Mouse (Mus musculus) cerebellum, adult 2 months (tissue): ENCODE results near the gene Mapk8ip2. TPM values are rescaled to one million over a fixed set of nuclear protein-coding genes. Genes with fewer than 3 reads are reported as not detected.

ENCODE experiments used
- DNase-seq, 2 experiments: peaks; one replicate each; pipeline ENCODE4 v3.0.0; 2021
- H3K27ac ChIP-seq: fragments of 200-500 bp; 2 replicates; pipeline ENCODE4 v1.5.1; 2012; ENCODE audit warnings: low read length, control low read depth, inconsistent platforms; ENCODE audit not compliant: insufficient read depth
- H3K27me3 ChIP-seq: fragments of 200-500 bp; 2 replicates; pipeline ENCODE4 v1.6.1; 2012; ENCODE audit warnings: inconsistent platforms, mild to moderate bottlenecking, low read length, moderate library complexity; ENCODE audit not compliant: control insufficient read depth, insufficient read depth
- H3K4me1 ChIP-seq: fragments of 200-500 bp; 2 replicates; pipeline ENCODE4 v1.6.1; 2011; ENCODE audit warnings: low read length; ENCODE audit not compliant: control insufficient read depth, insufficient read depth
- H3K4me3 ChIP-seq: fragments of 200-500 bp; replicated peaks from 2 replicates; pipeline ENCODE3; 2011; ENCODE audit warnings: mild to moderate bottlenecking, low read depth, low read length, control low read depth; ENCODE audit not compliant: insufficient read depth
- CTCF ChIP-seq: fragments of 200-500 bp; IDR thresholded peaks from 2 replicates; pipeline ENCODE4 v1.5.1; 2011; ENCODE audit warnings: low read depth, mild to moderate bottlenecking, control low read depth, low read length, moderate library complexity, borderline replicate concordance; ENCODE audit not compliant: insufficient read depth
- POLR2A ChIP-seq: fragments of 200-500 bp; IDR thresholded peaks from 2 replicates; pipeline ENCODE4 v1.6.1; 2011; ENCODE audit warnings: low read length, control low read depth, borderline replicate concordance; ENCODE audit not compliant: insufficient read depth
- WGBS: fragments of 180-500 bp; shearing (Covaris S2); methylation state at CpG from one replicate; pipeline ENCODE4 v1.1.7; 2018; 5-methylcytosine and 5-hydroxymethylcytosine counted together
- polyA plus RNA-seq: library from polyadenylated mRNA; depleted of rRNA; stranded (reverse); fragments of >200 nt; gene quantifications from 2 replicates; pipeline ENCODE4 v1.2.3, GENCODE M21; 2012; rRNA removed

Mapk8ip2 gene
- 192 and 195 TPM in 2 replicates for polyA plus RNA-seq

DNA sequence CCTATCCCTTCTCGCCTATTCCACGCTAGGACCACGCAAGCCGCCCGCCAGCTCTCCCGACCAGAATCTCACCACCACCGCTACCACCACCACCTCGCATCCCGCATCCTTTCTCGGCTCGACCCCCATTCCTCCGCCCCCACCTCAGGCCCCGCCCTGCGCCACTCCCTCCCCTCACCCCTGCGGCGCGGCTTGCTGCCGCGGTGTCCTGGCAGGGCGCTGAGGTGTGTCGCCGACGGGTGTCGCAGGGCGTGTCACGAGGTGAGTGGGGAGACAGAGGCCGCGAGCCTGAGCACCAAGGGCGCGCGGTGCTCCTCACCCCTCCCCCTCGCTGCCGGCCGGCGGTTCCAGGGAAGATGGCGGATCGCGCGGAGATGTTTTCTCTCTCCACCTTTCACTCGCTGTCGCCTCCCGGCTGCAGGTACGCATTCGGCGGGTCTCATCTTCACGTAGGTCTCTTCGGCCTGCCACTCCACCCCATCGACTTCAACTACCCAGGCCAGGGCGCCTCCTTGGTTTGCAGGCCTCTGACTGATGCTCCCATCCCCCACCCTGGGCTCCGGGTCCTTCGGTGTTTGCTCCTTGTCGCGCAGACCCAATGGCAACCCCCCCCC is at the start of gene Mapk8ip2:
Gene Mapk8ip2, plus strand, starts transcription at position 49 of the 614 bp plus-strand sequence.
- TF ChIP-seq POLR2A: peak; percentile 82
- no peak for TF ChIP-seq CTCF
- no peaks in the 10 kb centered on the region for H3K27me3 ChIP-seq
- H3K4me3 ChIP-seq: peak within 1 kb of the TSS; percentile 82
- H3K27ac ChIP-seq: peak within 1 kb of the TSS; percentile 72
- 1% methylated on average over 53 of the region's 53 CpGs for WGBS
- peaks cover 24% of the 10 kb centered on the region for H3K4me1 ChIP-seq
- DNase-seq: peak; percentile 82 to 86

DNA sequence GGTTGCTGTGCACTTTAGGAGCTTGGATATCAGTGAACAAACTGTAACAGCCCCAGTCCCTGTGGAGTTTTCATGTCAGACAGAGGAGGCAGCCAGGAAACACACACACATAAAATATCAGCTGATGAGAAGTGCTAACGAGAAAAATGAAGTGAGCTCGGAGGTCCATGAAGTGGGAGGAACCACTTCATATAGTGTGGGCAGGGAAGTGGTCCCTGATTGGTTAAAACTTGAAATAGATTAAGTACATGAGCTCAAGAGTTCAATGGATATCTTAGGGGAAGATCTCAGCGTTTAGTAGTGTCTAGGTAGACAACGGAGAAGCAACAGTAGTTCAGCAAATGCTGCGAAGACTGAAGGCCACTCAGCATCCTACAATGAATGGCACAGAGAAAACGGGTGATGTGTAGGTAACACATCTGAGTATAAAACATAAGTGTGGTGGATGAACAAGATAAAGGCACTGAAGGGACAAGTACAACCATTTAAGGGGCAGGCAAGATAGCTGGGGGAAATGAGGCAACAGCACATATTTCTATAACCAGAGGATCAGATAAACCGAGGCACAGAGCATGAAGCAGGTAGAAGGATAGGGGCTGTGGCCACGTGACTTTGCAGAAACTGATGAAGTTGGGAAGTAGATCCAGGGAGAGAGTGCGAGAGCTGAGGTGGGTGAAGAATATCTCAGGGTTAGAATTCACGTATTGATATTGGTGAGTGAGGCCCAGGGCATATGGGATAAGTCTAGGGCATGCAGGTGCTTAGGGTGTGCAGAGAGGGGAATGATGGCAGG is 48.7 kb upstream of the Mapk8ip2 start:
- Histone ChIP-seq H3K27ac (no peak overlapping the region), H3K4me1 (no peaks in the 10 kb centered on the region), H3K4me3 (no peak overlapping the region), H3K27me3 (no peaks in the 10 kb centered on the region)
- DNase-seq: no peak
- TF ChIP-seq POLR2A (no peak), CTCF (no peak)
- 81% methylated on average over 10 of the region's 10 CpGs for WGBS

DNA sequence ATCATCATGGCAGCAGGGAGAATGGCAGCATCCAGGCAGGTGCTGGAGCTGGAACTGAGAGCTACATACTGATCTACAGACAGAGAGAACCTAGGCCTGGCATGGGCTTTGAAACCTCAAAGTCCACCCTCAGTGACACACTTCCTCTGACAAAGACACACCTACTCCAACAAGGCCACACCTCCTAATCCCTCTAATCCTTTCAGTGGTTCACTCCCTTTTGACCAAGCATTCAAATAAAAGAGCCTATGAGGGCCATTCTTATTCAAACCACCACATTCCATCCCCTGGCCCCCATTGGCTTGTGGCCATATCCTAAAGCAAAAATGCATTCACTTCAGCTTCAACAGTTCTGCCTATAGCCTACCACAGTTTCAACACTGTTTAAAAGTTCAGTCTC is 47.0 kb upstream of the Mapk8ip2 start:
- Histone ChIP-seq H3K4me3 (no peak overlapping the region), H3K27ac (no peak overlapping the region), H3K4me1 (no peaks in the 10 kb centered on the region), H3K27me3 (no peaks in the 10 kb centered on the region)
- TF ChIP-seq POLR2A: no peak
- no peak for DNase-seq

DNA sequence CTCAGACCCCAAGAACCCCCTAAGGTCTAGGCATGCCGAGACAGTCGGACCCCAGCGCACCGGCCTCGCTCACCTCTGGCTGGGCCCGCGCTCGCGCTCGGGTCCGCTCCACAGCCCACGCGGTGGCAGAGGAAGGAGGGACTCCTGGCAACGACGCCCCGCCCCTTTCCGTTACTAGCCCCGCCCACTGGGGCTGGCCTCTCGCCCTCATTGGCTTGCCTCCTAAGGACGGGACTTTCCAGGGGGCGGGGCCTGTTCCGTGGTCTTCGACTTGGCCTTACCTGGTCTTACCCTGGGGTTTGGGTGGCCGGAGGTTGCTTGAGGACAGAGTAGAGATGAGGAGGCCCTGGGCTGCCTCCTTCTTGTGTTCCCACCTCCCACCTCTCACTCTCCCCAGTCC is 43.6 kb upstream of the Mapk8ip2 start, which contains the start of gene Syce3:
Gene Syce3, minus strand, starts transcription at position 386 of the 400 bp plus-strand sequence.
- no peaks in the 10 kb centered on the region; the same call in 1 of the 2 replicates for H3K4me1 ChIP-seq
- DNase-seq: no peak
- H3K27ac ChIP-seq: no peak within 1 kb of the TSS
- WGBS: 90% methylated on average over 24 of the region's 24 CpGs
- TF ChIP-seq POLR2A (no peak), CTCF (no peak)
- no peak within 1 kb of the TSS for H3K4me3 ChIP-seq
- no peaks in the 10 kb centered on the region for H3K27me3 ChIP-seq

DNA sequence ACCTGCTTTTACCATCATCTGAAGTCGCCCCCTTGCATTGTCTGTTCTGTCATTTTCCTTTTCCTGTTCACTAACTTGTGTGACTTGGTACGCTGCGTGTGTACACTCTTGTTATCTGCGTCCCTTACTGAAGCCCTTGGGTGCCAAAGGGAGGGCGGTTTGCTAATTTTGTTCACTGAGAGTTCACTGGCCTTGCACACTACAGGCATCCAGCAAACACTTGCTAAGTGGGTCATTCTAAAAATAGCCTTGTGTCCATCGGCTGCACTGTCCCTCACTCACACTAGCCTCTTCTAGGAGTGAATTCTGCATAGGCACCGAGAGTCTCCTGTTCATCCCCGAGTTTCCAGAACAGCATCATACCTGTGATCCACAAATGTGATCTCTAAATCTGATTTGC is 38.4 kb upstream of the Mapk8ip2 start:
- WGBS: 14% methylated on average over 8 of the region's 8 CpGs
- peaks cover 9% of the 10 kb centered on the region for H3K4me1 ChIP-seq
- TF ChIP-seq POLR2A (no peak), CTCF (no peak)
- H3K4me3 ChIP-seq: peak overlapping the region; percentile 8
- H3K27ac ChIP-seq: peak overlapping the region; percentile 87
- H3K27me3 ChIP-seq: no peaks in the 10 kb centered on the region
- DNase-seq: peak; percentile 50 to 62

- no peak for TF ChIP-seq POLR2A
- no peak for TF ChIP-seq CTCF
- 52% methylated on average over 9 of the region's 9 CpGs for WGBS
- Histone ChIP-seq H3K4me3 (no peak overlapping the region), H3K27ac (no peak overlapping the region), H3K27me3 (no peaks in the 10 kb centered on the region), H3K4me1 (peaks cover 6% of the 10 kb centered on the region)
- DNase-seq: peak; percentile 39 to 52
Observed at GRCm38 (mm10) chr15:89421938-89422337, 31.8 kb upstream of the Mapk8ip2 start.

GRCm38 (mm10) chr15:89424621-89425020 is 29.1 kb upstream of the Mapk8ip2 start:
- TF ChIP-seq POLR2A (no peak), CTCF (no peak)
- peak in 1 of 2 experiments; percentile 10 for DNase-seq
- Histone ChIP-seq H3K4me1 (peaks cover 6% of the 10 kb centered on the region), H3K27ac (no peak overlapping the region), H3K4me3 (no peak overlapping the region), H3K27me3 (no peaks in the 10 kb centered on the region)
- WGBS: 72% methylated on average over 8 of the region's 8 CpGs

- TF ChIP-seq POLR2A (no peak), CTCF (no peak)
- DNase-seq: peak in 1 of 2 experiments; percentile 22
- WGBS: 46% methylated on average over 6 of the region's 6 CpGs
- no peak within 1 kb of the TSS for H3K27ac ChIP-seq
- no peak within 1 kb of the TSS for H3K4me3 ChIP-seq
- H3K27me3 ChIP-seq: no peaks in the 10 kb centered on the region
- peaks cover 6% of the 10 kb centered on the region for H3K4me1 ChIP-seq
Observed at GRCm38 (mm10) chr15:89425711-89426121, 28.0 kb upstream of the Mapk8ip2 start, which contains the start of gene Cpt1b. TSS of gene Cpt1b (minus strand) at chr15:89425863.
